Mouse (Mus musculus) ES-Bruce4 (cell line): ENCODE data around the gene Ccr8.

Experiments used
- CTCF ChIP-seq: IDR thresholded peaks from one replicate; pipeline ENCODE4 v1.8.1; 2011; ENCODE audit warnings: low read depth, low read length
- EP300 ChIP-seq: IDR thresholded peaks from 2 replicates; pipeline ENCODE4 v1.6.1; 2011; ENCODE audit warnings: low read depth, low read length; ENCODE audit not compliant: insufficient read depth
- POLR2A ChIP-seq: IDR thresholded peaks from one replicate; pipeline ENCODE4 v1.8.1; 2011; ENCODE audit warnings: low read length; ENCODE audit not compliant: insufficient read depth

- TF ChIP-seq CTCF (no peak), POLR2A (no peak), EP300 (no peak)
Observed at GRCm38 (mm10) chr9:120048495-120048894, 43.4 kb upstream of the Ccr8 start.
